Mouse (Mus musculus) ES-E14 (cell line): ENCODE data around the gene Hacd2. TPM values are rescaled to one million over a fixed set of nuclear protein-coding genes. Genes with fewer than 3 reads are reported as not detected.

ENCODE experiments used
- DNase-seq: peaks from one replicate; pipeline ENCODE4 v3.0.0-alpha.2; 2013; ENCODE audit warnings: low read depth, low spot score
- H3K27ac ChIP-seq: 2 replicates; pipeline ENCODE4 v1.5.1; 2012; ENCODE audit warnings: low read depth, mild to moderate bottlenecking, low read length, moderate library complexity, mixed read lengths; ENCODE audit not compliant: poor library complexity, insufficient read depth, severe bottlenecking
- H3K36me3 ChIP-seq: 2 replicates; pipeline ENCODE4 v1.6.1; 2012; ENCODE audit warnings: mild to moderate bottlenecking, low read length, moderate library complexity, mixed read lengths; ENCODE audit not compliant: control insufficient read depth, poor library complexity, insufficient read depth, severe bottlenecking
- H3K4me1 ChIP-seq, 2 experiments: fragments of 150-350 bp in 1 of 2; sonication (generic) in 1 of 2; 2 replicates each; pipeline ENCODE4 v1.6.1; 2012; ENCODE audit warnings: low read length in 2 of 2, mild to moderate bottlenecking in 1 of 2, mixed read lengths in 1 of 2; ENCODE audit not compliant: control insufficient read depth in 2 of 2, insufficient read depth in 2 of 2, poor library complexity in 1 of 2
- H3K4me3 ChIP-seq, 2 experiments: fragments of 150-350 bp in 1 of 2; sonication (generic) in 1 of 2; 2 replicates each; pipeline ENCODE4 v1.5.1; 2012; ENCODE audit warnings: low read length in 2 of 2, low read depth in 1 of 2, mild to moderate bottlenecking in 1 of 2, mixed read lengths in 1 of 2; ENCODE audit not compliant: insufficient read depth in 1 of 2, poor library complexity in 1 of 2, severe bottlenecking in 1 of 2
- H3K9ac ChIP-seq: 2 replicates; pipeline ENCODE4 v1.6.1; 2012; ENCODE audit warnings: low read depth, mild to moderate bottlenecking, low read length, mixed read lengths; ENCODE audit not compliant: poor library complexity, insufficient read depth, severe bottlenecking
- H3K9me3 ChIP-seq: fragments of 150-350 bp; sonication (generic); 2 replicates; pipeline ENCODE4 v1.6.1; 2012; ENCODE audit warnings: low read depth, mild to moderate bottlenecking, low read length; ENCODE audit not compliant: control insufficient read depth, insufficient read depth
- CHD2 ChIP-seq: IDR thresholded peaks from 2 replicates; pipeline ENCODE4 v1.6.1; 2014; ENCODE audit warnings: mild to moderate bottlenecking, low read depth, low read length, inconsistent platforms
- HCFC1 ChIP-seq: IDR thresholded peaks from 2 replicates; pipeline ENCODE4 v1.6.1; 2012; ENCODE audit warnings: low read length, inconsistent platforms, borderline replicate concordance; ENCODE audit not compliant: insufficient read depth
- MAFK ChIP-seq: IDR thresholded peaks from 2 replicates; pipeline ENCODE4 v1.6.1; 2014; ENCODE audit warnings: mild to moderate bottlenecking, low read depth, low read length, inconsistent platforms; ENCODE audit not compliant: insufficient read depth
- ZC3H11A ChIP-seq: IDR thresholded peaks from 2 replicates; pipeline ENCODE4 v1.6.1; 2012; ENCODE audit warnings: low read depth, mild to moderate bottlenecking, inconsistent platforms, low read length, borderline replicate concordance
- ZNF384 ChIP-seq: IDR thresholded peaks from 2 replicates; pipeline ENCODE4 v1.6.1; 2012; ENCODE audit warnings: low read depth, low read length, inconsistent platforms
- in situ Hi-C, 2 experiments: fragments of 600-800 bp; cut with MboI; formaldehyde crosslinking; loops; one replicate each; pipeline ENCODE4 v1.15.1; 2025; ENCODE audit warnings: low sequenced_read_pairs in 2 of 2, inconsistent platforms in 1 of 2; ENCODE audit not compliant: unreplicated experiment in 2 of 2
- total RNA-seq: library from RNA; depleted of rRNA; stranded (reverse); fragments of 300-350 nt; gene quantifications from 2 replicates; pipeline ENCODE4 v1.2.3, GENCODE M21; 2012

The Hacd2 gene
- total RNA-seq, 1 experiment = 98.8 TPM

DNA sequence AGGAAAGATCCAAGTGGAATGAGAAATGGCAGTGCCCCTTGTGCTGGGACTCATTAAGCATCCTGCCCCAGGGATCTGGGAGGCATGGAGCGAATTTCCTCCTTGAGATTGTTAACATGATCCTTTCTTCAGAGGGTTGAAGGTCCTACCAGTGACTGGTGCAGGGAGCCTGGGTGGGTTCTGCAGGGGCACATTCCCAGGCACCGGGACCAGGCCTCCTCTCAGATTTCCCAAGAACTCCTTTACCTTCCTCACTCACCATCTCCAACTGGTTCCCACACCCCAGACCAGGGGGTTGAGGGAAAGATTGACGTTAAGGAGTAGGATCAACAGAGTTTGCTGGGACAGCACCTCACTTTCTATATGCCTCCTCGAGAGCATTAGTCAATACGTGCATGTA lies 105.0 kb downstream of the Hacd2 start:
- Histone ChIP-seq H3K27ac (no peak overlapping the region), H3K4me1 (no peaks in the 10 kb centered on the region; a peak in 1 of 4 replicates), H3K9ac (no peak overlapping the region), H3K9me3 (no peaks in the 10 kb centered on the region), H3K4me3 (no peak overlapping the region), H3K36me3 (no peaks in the 10 kb centered on the region)
- DNase-seq = no peak
- in situ Hi-C loops = no loop called here
- no peak for TF ChIP-seq HCFC1
- no peak for TF ChIP-seq ZNF384
- no peak for TF ChIP-seq ZC3H11A
- no peak for TF ChIP-seq MAFK
- TF ChIP-seq CHD2 = no peak

DNA sequence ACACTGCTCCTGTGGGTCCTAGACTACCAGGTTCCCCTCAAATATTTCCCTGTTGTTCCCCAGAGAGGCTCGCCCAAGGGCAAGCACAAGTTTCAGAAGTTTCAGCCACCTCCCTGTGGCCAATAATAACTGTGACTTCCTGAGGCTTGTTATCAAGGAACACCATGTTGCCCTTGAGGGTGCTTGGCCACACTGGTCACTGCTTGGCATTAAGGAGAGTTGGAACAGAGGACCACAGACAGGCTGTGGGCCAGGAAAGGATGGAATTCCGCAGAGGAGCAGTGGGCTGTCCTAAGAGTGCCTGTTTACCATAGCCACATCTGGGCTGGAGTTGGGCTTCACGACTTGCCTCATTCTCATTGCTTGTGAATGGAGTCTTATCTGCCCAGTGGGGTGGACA lies 107.9 kb downstream of the Hacd2 start:
- Histone ChIP-seq H3K36me3 (no peaks in the 10 kb centered on the region), H3K4me1 (no peaks in the 10 kb centered on the region), H3K4me3 (no peak overlapping the region), H3K9ac (no peak overlapping the region), H3K27ac (no peak overlapping the region), H3K9me3 (no peaks in the 10 kb centered on the region)
- in situ Hi-C loops = no loop called here
- DNase-seq = no peak
- TF ChIP-seq MAFK = no peak
- no peak for TF ChIP-seq HCFC1
- no peak for TF ChIP-seq ZNF384
- no peak for TF ChIP-seq CHD2
- no peak for TF ChIP-seq ZC3H11A

DNA sequence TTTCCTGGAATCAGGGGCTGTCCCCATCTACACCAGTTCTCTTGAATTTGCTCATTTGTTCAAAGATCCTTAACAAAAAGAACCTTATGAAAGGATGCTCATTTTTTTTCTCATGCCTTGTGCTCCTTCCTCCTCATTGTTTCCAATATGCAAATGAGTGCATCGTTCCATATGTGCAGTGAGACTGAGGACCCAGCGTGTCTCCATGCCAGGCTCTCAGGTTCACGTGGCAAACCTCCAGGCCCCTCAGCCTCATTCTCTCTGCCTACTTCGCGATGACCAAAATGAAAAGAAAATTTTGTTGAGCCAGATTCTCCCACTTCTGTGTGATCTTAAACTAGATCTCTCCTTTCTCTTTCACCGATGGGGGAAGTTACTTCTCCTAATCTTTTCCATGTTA lies 117.2 kb downstream of the Hacd2 start:
- in situ Hi-C loops = no loop called here
- Histone ChIP-seq H3K9ac (no peak overlapping the region), H3K9me3 (no peaks in the 10 kb centered on the region), H3K36me3 (no peaks in the 10 kb centered on the region), H3K4me3 (no peak overlapping the region), H3K27ac (no peak overlapping the region), H3K4me1 (no peaks in the 10 kb centered on the region)
- TF ChIP-seq CHD2 (no peak), MAFK (no peak), HCFC1 (no peak), ZNF384 (no peak), ZC3H11A (no peak)
- no peak for DNase-seq

DNA sequence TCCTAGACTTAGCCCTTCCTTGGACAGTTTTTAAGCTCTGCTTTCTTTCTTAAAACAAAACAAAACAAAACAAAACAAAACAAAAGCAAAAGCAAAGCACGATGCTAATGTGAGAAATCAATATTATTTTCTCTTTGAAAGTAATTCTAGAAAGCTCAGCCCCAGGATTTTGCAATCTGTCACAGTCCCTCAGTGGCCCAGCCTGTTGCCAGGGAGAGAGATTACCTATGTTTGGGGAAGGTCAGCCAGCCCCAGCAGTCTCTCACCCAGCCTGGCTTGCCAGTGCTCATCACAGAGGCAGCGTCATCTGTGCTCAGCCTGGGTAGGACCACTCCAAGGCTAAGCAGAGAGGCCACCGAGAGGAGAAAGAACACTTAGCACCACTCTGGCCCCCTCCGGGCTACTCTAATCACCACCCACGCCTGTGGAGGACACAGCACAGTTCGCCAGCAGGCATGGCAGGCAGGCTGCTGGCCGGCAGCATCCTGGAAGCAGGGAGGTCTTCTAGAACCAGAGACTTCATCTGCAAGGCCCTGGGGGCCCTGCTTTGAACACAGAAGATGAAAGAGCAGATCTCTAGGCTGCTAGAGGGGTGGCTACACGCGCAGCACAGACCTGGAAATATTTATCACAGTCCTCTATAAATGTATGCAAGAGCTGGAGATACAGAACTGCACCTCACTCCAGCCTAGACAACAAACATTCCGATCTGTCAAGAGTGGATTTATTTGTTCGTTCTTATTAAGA lies 117.8 kb downstream of the Hacd2 start:
- no peak for DNase-seq
- no peak overlapping the region for H3K4me3 ChIP-seq
- TF ChIP-seq MAFK (no peak), HCFC1 (no peak)
- H3K36me3 ChIP-seq = no peaks in the 10 kb centered on the region
- H3K9me3 ChIP-seq = 0 out of 2 replicates have a peak, but pooled peaks cover 1% of the 10 kb centered on the region
- no peak overlapping the region for H3K27ac ChIP-seq
- no peaks in the 10 kb centered on the region for H3K4me1 ChIP-seq
- H3K9ac ChIP-seq = no peak overlapping the region
- in situ Hi-C loops = no loop called here

DNA sequence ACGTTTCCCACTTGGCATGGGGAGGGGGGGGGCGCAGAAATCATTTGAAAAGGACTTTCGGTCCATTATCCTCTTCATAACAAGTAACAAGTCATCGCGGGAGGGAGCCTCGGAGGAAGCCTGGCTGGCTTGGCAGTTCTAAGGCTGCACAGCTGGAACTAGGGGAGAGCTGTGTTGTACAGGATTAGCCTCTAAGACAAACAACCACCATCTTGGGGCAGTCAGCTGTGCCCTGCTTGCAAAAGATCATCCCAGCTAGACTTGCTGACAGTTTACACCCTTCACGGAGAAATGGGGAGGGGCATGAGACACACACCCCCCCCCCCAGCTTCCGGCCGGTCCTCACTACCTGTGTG lies 118.4 kb downstream of the Hacd2 start:
- no peaks in the 10 kb centered on the region for H3K4me1 ChIP-seq
- TF ChIP-seq HCFC1 (no peak), MAFK (no peak), ZC3H11A (no peak), CHD2 (no peak), ZNF384 (no peak)
- H3K27ac ChIP-seq = no peak overlapping the region
- in situ Hi-C loops = no loop called here
- DNase-seq = no peak
- H3K9ac ChIP-seq = no peak overlapping the region
- no peak overlapping the region for H3K4me3 ChIP-seq
- 0 out of 2 replicates have a peak, but pooled peaks cover 3% of the 10 kb centered on the region for H3K9me3 ChIP-seq
- no peaks in the 10 kb centered on the region for H3K36me3 ChIP-seq
